Mouse (Mus musculus): Measurements from ENCODE around the gene Eif1ad. TPM values are rescaled to one million over a fixed set of nuclear protein-coding genes. Genes with fewer than 3 reads are reported as not detected.
"Not testable (repeated sequence)": the region's sequence is repeated elsewhere in the genome, so short reads cannot be mapped to it uniquely, and the experiment has no call there.

Eif1ad gene
- total and polyA plus RNA-seq, 2 experiments from 2014 or later: 33.4 to 50.3 TPM

DNA sequence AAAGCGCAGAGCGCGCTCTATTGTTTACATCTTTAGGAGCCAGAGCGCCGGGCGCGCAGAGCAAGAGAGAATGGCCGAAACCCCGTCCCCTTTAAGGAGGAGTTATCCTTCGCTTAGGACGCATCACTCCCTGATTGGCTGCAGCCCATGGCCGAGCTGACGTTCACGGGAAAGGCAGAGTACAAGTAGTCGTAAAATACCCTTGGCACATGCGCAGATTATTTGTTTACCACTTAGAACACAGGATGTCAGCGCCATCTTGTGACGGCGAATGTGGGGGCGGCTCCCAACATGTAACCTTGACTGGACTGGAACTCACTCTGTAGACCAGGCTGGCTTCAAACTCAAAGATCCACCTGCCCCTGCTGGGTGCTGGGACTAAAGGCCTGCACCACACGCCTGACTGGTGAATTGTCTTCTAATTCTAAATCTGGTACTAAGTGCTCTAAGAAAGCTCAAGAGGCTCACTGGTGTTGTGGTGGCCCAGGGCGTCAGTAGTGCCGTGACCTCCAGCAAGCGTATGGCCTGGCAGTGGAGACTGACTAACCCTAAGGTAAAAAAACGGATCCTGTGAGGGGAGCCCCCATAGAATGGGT is 40.1 kb downstream of the Eif1ad start:
- H3K4me2 ChIP-seq (ENCODE audit: low read depth, low read length, poor library complexity, severe bottlenecking): peak overlapping the region; percentile 63
- peak overlapping the region; percentile 55 for H3K4me3 ChIP-seq (ENCODE audit: low read depth, low read length)
- peak; percentile 24 for TF ChIP-seq CTCF (IDR thresholded peaks at IDR 0.05)
- H3K9me3 ChIP-seq (ENCODE audit: low read length); H3K4me1 ChIP-seq (ENCODE audit: insufficient read depth, low read length); H3K36me3 ChIP-seq (ENCODE audit: insufficient read depth, low read length); H3K27me3 ChIP-seq (ENCODE audit: insufficient read depth, low read length): not testable (repeated sequence)
- peak overlapping the region; percentile 71 for H3K9ac ChIP-seq (replicated peaks; ENCODE audit: low read length, poor library complexity, severe bottlenecking)
- DNase-seq (ENCODE audit: low spot score) (peak; percentile 45), ATAC-seq (ENCODE audit: low FRiP score) (peak; percentile 76)
- 16% methylated on average over 20 of the region's 25 CpGs for WGBS
- peak overlapping the region; percentile 83 for H3K27ac ChIP-seq (ENCODE audit: low read depth, low read length)

DNA sequence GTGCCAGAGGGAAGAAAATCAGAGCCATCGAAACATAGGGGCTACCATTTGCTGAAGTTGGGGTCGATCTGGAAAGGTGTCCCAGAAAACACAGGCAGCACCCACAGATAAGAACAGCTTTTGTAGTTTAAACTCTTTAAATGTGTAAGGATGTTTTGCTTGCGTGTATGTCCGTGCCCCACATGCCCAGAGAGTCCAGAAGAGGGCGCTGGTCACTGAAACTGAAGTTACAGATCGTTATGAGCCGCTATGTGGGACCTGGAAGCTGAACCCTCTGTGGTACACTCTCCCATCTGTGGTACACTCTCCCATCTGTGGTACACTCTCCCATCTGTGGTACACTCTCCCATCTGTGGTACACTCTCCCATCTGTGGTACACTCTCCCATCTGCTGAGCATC is 40.6 kb downstream of the Eif1ad start:
- DNase-seq (ENCODE audit: low spot score): peak; percentile 73
- no peaks in the 10 kb centered on the region for H3K36me3 ChIP-seq (ENCODE audit: insufficient read depth, low read length)
- peak overlapping the region; percentile 63 for H3K4me2 ChIP-seq (ENCODE audit: low read depth, low read length, poor library complexity, severe bottlenecking)
- no peaks in the 10 kb centered on the region for H3K27me3 ChIP-seq (ENCODE audit: insufficient read depth, low read length)
- peak; percentile 73 for TF ChIP-seq CTCF (IDR thresholded peaks at IDR 0.05)
- peak; percentile 75; the same call in 1 of the 2 replicates for ATAC-seq (ENCODE audit: low FRiP score)
- WGBS: 11% methylated on average over 7 of the region's 7 CpGs
- peak overlapping the region; percentile 71 for H3K9ac ChIP-seq (replicated peaks; ENCODE audit: low read length, poor library complexity, severe bottlenecking)
- H3K27ac ChIP-seq (ENCODE audit: low read depth, low read length): peak overlapping the region; percentile 83
- H3K9me3 ChIP-seq (ENCODE audit: low read length): no peaks in the 10 kb centered on the region
- H3K4me1 ChIP-seq (ENCODE audit: insufficient read depth, low read length): peaks cover 4% of the 10 kb centered on the region; the same call in 1 of the 2 replicates
- peak overlapping the region; percentile 55 for H3K4me3 ChIP-seq (ENCODE audit: low read depth, low read length)

DNA sequence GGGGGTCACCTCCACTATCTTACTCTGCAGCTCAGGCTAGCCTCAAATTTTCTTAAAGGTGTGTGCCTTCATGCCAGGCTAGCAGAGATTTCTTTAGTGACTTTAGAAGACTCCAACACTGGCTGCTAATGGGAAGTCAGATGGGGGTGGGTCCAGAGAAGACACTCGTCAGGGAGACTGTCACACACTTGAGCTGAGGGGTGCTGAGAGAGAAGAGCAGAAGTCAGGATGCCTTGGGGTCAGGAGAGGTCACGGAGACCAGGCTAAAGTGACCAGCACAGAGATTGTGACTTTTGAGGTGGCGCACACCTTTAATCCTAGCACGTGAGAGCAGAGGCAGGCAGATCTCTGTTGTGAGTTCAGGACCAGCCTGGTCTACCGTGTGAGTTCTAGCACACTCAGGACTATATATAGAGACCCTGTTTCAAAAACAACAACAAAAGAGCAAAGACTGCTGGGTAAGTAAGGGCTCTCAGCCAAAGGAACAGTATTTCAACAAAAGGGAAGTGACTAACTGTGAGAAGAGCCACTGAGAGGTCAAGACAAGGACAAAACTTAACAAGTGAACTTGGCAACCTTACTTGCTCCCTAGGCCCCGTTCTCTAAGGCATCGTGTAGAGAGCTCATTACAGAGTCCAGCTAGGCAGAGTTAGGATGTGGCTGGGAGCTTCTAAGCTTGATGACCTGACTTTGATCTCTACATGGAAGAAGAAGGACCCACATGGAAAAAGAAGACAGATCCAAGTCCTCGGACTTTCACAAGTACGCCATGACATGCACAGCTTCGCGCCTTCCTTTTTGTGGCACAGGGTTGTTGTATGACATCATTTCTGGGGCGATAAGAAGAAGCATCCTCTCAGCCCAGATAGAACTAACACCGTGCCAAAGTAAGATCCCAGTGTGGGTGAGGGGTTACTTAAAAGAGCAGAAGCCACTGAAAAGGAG is 41.8 kb downstream of the Eif1ad start:
- Histone ChIP-seq H3K36me3 (ENCODE audit: insufficient read depth, low read length) (no peaks in the 10 kb centered on the region), H3K9me3 (ENCODE audit: low read length) (no peaks in the 10 kb centered on the region), H3K27me3 (ENCODE audit: insufficient read depth, low read length) (no peaks in the 10 kb centered on the region), H3K4me3 (ENCODE audit: low read depth, low read length) (no peak overlapping the region), H3K4me2 (ENCODE audit: low read depth, low read length, poor library complexity, severe bottlenecking) (no peak overlapping the region), H3K9ac (replicated peaks; ENCODE audit: low read length, poor library complexity, severe bottlenecking) (no peak overlapping the region), H3K4me1 (ENCODE audit: insufficient read depth, low read length) (peaks cover 4% of the 10 kb centered on the region; the same call in 1 of the 2 replicates), H3K27ac (ENCODE audit: low read depth, low read length) (no peak overlapping the region)
- WGBS: 88% methylated on average over 13 of the region's 13 CpGs
- ATAC-seq (ENCODE audit: low FRiP score) (no peak), DNase-seq (ENCODE audit: low spot score) (no peak)
- TF ChIP-seq CTCF (IDR thresholded peaks at IDR 0.05): no peak

DNA sequence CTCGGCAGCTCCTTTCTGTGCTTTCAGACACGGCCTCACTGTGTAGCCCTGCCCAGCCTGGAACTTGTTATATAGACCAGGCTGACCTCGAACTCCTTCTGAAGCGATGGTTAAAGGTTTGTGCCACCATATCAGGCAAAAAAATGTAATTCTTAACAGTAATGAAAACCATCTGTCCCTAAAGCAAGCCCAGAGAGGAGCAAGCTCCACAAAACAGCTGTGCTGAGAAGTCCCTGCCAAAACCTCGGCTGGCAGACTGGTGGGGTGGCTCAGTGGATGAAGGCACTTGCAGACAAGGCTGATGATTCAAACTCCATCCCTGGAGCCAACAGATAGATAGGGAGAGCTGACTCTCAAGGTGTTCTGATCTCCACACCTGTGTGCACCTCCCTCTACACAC is 42.5 kb downstream of the Eif1ad start:
- no peaks in the 10 kb centered on the region for H3K9me3 ChIP-seq (ENCODE audit: low read length)
- no peak overlapping the region for H3K4me3 ChIP-seq (ENCODE audit: low read depth, low read length)
- ATAC-seq (ENCODE audit: low FRiP score) (no peak), DNase-seq (ENCODE audit: low spot score) (no peak)
- H3K4me2 ChIP-seq (ENCODE audit: low read depth, low read length, poor library complexity, severe bottlenecking): no peak overlapping the region
- TF ChIP-seq CTCF (IDR thresholded peaks at IDR 0.05): no peak
- H3K9ac ChIP-seq (replicated peaks; ENCODE audit: low read length, poor library complexity, severe bottlenecking): no peak overlapping the region
- H3K4me1 ChIP-seq (ENCODE audit: insufficient read depth, low read length): peaks cover 4% of the 10 kb centered on the region; the same call in 1 of the 2 replicates
- no peaks in the 10 kb centered on the region for H3K27me3 ChIP-seq (ENCODE audit: insufficient read depth, low read length)
- no peaks in the 10 kb centered on the region for H3K36me3 ChIP-seq (ENCODE audit: insufficient read depth, low read length)
- 80% methylated on average over 5 of the region's 5 CpGs for WGBS
- no peak overlapping the region for H3K27ac ChIP-seq (ENCODE audit: low read depth, low read length)

DNA sequence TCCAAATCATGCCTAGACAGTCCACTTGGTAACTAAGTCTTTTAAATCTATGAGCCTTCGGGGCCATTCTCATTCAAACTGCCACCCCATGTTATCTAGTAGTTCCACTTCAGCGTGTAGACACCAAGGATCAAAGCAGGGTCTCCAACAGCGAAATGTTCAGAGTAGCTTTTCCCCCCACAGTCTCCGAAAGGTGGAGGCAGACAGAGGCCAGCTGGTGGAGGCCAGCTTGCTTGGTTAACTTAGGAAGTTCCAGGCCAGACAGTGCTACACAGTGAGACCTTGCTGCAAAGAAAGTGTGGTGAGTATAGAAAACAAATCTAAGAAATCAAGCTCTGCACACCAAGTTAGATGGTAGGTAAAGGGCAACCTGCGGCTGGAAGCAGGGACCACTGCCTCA is 44.1 kb downstream of the Eif1ad start:
- H3K36me3 ChIP-seq (ENCODE audit: insufficient read depth, low read length): no peaks in the 10 kb centered on the region
- ATAC-seq (ENCODE audit: low FRiP score) (no peak), DNase-seq (ENCODE audit: low spot score) (no peak)
- H3K4me1 ChIP-seq (ENCODE audit: insufficient read depth, low read length): peaks cover 4% of the 10 kb centered on the region; the same call in 1 of the 2 replicates
- no peaks in the 10 kb centered on the region for H3K27me3 ChIP-seq (ENCODE audit: insufficient read depth, low read length)
- WGBS: 87% methylated on average over 5 of the region's 5 CpGs
- TF ChIP-seq CTCF (IDR thresholded peaks at IDR 0.05): no peak
- H3K4me2 ChIP-seq (ENCODE audit: low read depth, low read length, poor library complexity, severe bottlenecking): no peak overlapping the region
- H3K9me3 ChIP-seq (ENCODE audit: low read length): no peaks in the 10 kb centered on the region
- no peak overlapping the region for H3K9ac ChIP-seq (replicated peaks; ENCODE audit: low read length, poor library complexity, severe bottlenecking)
- H3K27ac ChIP-seq (ENCODE audit: low read depth, low read length): no peak overlapping the region
- H3K4me3 ChIP-seq (ENCODE audit: low read depth, low read length): no peak overlapping the region

DNA sequence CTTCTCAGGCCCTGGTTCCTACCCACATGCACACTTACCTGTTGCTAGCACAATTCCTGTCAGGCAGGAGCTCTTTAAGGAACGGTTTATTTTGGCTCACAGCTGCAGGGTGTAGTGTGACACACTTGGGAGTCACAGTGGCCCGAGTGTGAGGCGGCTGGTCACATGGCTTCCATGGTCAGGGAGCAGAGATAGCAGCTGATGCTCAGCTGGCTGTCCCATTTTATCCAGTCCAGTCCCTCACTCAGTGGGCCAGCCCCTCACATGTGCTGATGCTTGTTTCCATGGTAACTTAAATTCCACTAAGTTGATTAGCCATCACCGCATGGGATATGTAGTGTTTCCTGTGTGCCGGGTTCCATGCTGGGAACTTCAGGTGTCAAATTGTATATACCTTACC is 45.4 kb downstream of the Eif1ad start:
- ATAC-seq (ENCODE audit: low FRiP score) (no peak), DNase-seq (ENCODE audit: low spot score) (no peak)
- Histone ChIP-seq H3K27me3 (ENCODE audit: insufficient read depth, low read length) (no peaks in the 10 kb centered on the region), H3K36me3 (ENCODE audit: insufficient read depth, low read length) (no peaks in the 10 kb centered on the region), H3K9me3 (ENCODE audit: low read length) (no peaks in the 10 kb centered on the region), H3K4me2 (ENCODE audit: low read depth, low read length, poor library complexity, severe bottlenecking) (no peak overlapping the region), H3K27ac (ENCODE audit: low read depth, low read length) (no peak overlapping the region), H3K4me1 (ENCODE audit: insufficient read depth, low read length) (peaks cover 4% of the 10 kb centered on the region; the same call in 1 of the 2 replicates), H3K9ac (replicated peaks; ENCODE audit: low read length, poor library complexity, severe bottlenecking) (no peak overlapping the region), H3K4me3 (ENCODE audit: low read depth, low read length) (no peak overlapping the region)
- WGBS: 65% methylated on average over 5 of the region's 5 CpGs
- TF ChIP-seq CTCF (IDR thresholded peaks at IDR 0.05): no peak

All from midbrain, postnatal 0 days (tissue).